Mouse (Mus musculus): Measurements from ENCODE around the gene Trappc4.
A peak's percentile ranks its signal among the peaks of the same experiment; 100 is the strongest.
"Not testable (repeated sequence)": the region's sequence is repeated elsewhere in the genome, so short reads cannot be mapped to it uniquely, and the experiment has no call there.

The Trappc4 gene

GRCm38 (mm10) chr9:44408693-44409092 is 1.3 kb upstream of the Trappc4 start:
- DNase-seq (ENCODE audit: low read depth, low spot score), result not testable (repeated sequence)

GRCm38 (mm10) chr9:44407752-44408097 is 325 bp upstream of the Trappc4 start:
- DNase-seq (ENCODE audit: low read depth, low spot score), result no peak

- no peak for DNase-seq (ENCODE audit: low read depth, low spot score)
Measured at GRCm38 (mm10) chr9:44405011-44405410, 2.4 kb downstream of the Trappc4 start.

DNA sequence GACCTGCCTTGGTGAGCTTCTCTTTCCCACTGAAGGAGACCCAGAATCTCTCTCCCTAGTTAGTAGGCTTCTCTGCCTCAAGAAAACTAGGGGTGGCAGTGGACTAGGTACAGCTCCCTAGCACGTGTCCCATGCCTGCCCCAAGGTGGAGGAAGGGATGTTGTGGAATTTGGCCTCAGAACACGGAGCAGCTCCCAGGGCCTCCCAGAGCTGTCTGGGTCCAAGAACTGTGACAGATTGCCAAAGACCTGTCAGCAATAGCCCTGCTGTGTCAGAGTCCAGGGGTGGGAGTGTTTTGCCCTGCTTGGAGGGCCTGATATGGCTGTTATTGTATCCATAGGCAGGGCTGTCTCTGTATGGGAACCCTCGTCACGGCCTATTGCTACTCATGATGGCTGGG is 6.3 kb downstream of the Trappc4 start:
- peak; percentile 57 for DNase-seq (ENCODE audit: low read depth, low spot score)

- DNase-seq (ENCODE audit: low read depth, low spot score), result no peak
Measured at GRCm38 (mm10) chr9:44399795-44400114, 7.6 kb downstream of the Trappc4 start.

- DNase-seq (ENCODE audit: low read depth, low spot score), result peak; percentile 92
Measured at GRCm38 (mm10) chr9:44399114-44399794, 8.1 kb downstream of the Trappc4 start.

GRCm38 (mm10) chr9:44398551-44398950 is 8.8 kb downstream of the Trappc4 start:
- DNase-seq (ENCODE audit: low read depth, low spot score), result peak; percentile 62

DNA sequence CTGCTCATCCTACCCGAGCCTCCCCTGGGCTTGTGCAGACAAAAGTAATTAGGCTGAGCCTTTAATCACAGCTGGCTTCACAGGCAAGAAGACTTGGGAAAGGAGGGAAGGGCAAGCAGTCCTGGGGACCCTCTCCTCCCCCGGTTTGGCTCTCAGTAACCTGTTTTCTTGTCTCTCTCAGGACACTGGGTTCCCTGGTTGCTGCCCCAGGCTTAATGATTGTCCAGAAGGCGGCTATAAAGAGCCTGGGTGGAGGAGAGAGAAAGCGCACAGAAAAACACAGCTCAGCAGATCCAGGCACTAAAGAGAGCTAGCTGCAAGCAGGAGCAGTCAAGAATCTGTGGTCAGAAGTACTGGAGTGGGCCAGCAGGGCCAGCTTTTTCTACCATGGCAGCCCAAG is 9.3 kb downstream of the Trappc4 start:
- peak; percentile 62 for DNase-seq (ENCODE audit: low read depth, low spot score)

GRCm38 (mm10) chr9:44396684-44397411 is 10.6 kb downstream of the Trappc4 start, which contains the start of gene Slc37a4:
TSS of gene Slc37a4 (plus strand) at chr9:44396852.
- peak; percentile 98 for DNase-seq (ENCODE audit: low read depth, low spot score)

GRCm38 (mm10) chr9:44391466-44391865 is 15.9 kb downstream of the Trappc4 start:
- DNase-seq (ENCODE audit: low read depth, low spot score), result peak; percentile 48

GRCm38 (mm10) chr9:44389273-44389672 is 18.1 kb downstream of the Trappc4 start:
- DNase-seq (ENCODE audit: low read depth, low spot score), result no peak

- DNase-seq (ENCODE audit: low read depth, low spot score), result no peak
Measured at GRCm38 (mm10) chr9:44387221-44387620, 20.2 kb downstream of the Trappc4 start.

- no peak for DNase-seq (ENCODE audit: low read depth, low spot score)
Measured at GRCm38 (mm10) chr9:44384596-44384995, 22.8 kb downstream of the Trappc4 start.

- no peak for DNase-seq (ENCODE audit: low read depth, low spot score)
Measured at GRCm38 (mm10) chr9:44379862-44380261, 27.5 kb downstream of the Trappc4 start.

- DNase-seq (ENCODE audit: low read depth, low spot score), result peak; percentile 97
Measured at GRCm38 (mm10) chr9:44379054-44379834, 28.2 kb downstream of the Trappc4 start, which contains the start of gene Hyou1. TSS of gene Hyou1 (plus strand) at chr9:44379490.

- no peak for DNase-seq (ENCODE audit: low read depth, low spot score)
Measured at GRCm38 (mm10) chr9:44378153-44378730, 29.2 kb downstream of the Trappc4 start.

- not testable (repeated sequence) for DNase-seq (ENCODE audit: low read depth, low spot score)
Measured at GRCm38 (mm10) chr9:44377335-44377734, 30.1 kb downstream of the Trappc4 start.

GRCm38 (mm10) chr9:44376141-44376540 is 31.3 kb downstream of the Trappc4 start:
- no peak for DNase-seq (ENCODE audit: low read depth, low spot score)

- DNase-seq (ENCODE audit: low read depth, low spot score), result no peak
Measured at GRCm38 (mm10) chr9:44373386-44373785, 34.0 kb downstream of the Trappc4 start.

DNA sequence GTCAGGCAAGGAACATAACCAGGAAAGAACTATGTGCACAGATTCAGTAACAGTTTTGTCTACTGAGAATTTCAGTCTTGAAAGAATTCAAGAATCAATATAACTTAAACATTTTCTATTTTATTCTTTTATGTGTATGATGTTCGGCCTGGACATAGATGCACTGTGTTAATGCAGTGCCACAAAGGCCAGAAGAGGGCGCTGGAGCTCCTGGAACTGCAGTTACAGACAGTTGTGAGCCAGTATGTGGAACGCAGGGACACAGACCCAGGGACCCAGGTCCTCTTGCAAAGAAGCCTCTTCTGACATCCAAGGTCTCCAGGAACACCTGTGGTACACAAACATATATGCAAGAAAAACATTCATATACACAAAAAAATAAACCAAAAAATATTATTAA is 42.9 kb downstream of the Trappc4 start:
- no peak for DNase-seq (ENCODE audit: low read depth, low spot score)

DNA sequence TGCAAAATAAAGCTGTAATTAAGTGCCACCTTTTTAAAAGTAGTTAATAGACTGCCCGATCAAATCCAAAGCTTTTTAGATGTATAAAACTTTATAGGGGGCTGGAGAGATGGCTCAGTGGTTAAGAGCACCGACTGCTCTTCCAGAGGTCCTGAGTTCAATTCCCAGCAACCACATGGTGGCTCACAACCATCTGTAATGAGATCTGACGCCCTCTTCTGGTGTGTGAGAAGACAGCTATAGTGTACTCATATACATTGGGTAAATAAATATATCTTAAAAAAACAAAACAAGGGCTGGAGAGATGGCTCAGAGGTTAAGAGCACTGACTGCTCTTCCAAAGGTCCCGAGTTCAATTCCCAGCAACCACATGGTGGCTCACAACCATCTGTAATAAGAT is 45.5 kb downstream of the Trappc4 start:
- not testable (repeated sequence) for DNase-seq (ENCODE audit: low read depth, low spot score)
